Mouse (Mus musculus) right cerebral cortex, adult 2 months (tissue): ENCODE results near the gene Fndc3c1.
"Not testable (repeated sequence)": the region's sequence is repeated elsewhere in the genome, so short reads cannot be mapped to it uniquely, and the experiment has no call there.

Experiments used
- DNase-seq, 2 experiments: peaks; one replicate each; pipeline ENCODE4 v3.0.0; 2021 to 2022; ENCODE audit warnings: low spot score in 2 of 2

Gene Fndc3c1

DNA sequence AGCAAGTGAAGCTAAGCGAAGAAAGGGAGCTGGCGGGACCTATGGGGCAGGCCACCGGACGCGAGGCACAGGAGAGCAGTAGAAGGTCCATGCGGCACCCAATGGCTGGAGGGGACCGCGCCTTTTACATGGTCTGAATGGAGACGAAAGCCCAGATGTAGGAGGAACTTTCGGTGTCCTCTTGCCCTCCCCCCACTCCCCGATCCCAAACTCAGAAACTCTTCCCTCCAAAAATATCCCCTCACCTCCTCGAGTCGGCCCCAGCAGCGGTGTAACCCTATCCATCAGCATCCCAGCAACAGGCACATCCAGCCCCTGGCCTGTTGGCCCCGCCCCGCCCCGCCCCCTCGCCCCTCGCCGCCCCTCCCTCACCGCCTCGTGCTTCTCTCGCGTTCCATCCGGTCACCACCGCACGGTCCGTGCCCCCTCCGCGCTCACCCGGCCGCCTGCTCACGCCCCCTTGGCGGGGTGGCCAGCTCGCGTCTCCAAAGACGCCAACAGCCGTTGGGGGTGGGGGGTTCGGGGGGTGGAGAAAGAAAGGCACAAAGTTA lies at the start of gene Fndc3c1:
Gene Fndc3c1, minus strand, starts transcription at position 301 of the 551 bp plus-strand sequence.
- DNase-seq, result no peak

DNA sequence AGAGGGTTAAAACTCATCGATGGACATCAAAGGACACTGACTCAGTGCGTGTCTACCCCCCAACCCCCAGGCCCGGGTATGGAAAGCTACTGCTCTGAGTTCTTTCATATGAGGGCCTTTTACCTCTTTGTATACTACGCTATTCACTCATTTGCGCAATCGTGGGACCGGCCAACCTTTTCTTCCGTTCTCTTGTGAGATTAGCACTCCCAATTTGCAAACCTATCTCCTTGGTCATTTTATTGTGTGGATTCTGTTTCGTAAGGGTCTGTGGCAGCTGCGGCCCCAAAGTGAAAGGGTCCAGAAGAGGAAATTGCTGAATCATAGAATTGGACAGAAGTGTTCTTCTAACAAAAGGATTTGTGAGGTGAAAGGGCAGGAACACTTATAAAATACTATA lies 1.2 kb upstream of the Fndc3c1 start:
- no peak for DNase-seq

DNA sequence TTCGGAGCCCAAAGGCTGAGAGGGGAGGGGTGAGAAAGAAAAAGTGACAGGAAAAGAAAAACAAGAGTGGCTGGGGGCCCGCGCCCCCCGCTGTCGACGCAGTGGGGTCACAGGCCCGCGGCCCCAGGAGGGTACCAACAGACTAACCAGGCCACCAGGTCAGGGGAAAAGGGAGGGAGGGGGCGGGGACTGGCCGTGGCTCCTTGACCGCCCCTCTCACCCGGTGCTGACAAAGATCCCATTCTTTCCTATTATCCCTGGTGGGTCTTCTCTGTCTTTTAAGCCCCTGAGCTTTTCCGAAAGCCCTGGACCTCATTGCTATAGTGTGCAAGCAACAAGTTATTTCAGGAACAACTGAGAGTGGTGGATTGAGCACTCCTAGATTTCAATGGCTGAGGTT lies 470 bp upstream of the Fndc3c1 start:
- no peak for DNase-seq

DNA sequence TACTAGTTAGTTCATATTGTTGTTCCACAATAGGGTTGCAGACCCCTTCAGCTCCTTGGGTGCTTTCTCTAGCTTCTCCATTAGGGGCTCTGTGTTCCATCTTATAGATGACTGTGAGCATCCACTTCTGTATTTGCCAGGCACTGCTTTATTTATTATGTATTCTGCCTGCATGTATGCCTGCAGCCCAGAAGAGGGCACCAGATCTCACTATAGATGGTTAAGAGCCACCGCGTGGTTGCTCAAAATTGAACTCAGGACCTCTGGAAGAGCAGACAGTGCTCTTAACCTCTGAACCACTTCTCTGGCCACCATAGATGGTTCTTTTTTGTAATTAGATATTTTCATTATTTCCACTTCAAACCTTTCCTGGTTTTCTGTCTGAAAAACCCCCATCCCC lies 5.3 kb downstream of the Fndc3c1 start:
- not testable (repeated sequence) for DNase-seq

DNA sequence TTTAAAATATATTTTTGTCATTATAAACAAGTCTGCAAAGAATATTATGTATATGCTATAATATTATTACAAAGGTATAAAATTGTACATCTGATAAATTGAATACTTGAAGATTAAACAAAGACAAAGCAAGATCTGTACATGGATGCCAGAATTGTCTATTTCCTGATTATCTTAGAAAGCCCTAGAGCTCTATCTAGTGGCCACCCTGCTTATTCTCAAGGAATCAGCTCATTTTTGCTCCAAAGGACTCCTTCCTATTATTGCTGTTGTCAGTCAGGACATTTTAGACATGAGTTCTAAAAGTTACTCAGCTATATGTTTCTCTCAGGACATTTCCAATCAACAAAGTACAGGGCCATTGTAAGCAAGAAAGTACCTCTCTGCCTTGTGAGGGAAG lies 99.9 kb downstream of the Fndc3c1 start:
- no peak for DNase-seq

DNA sequence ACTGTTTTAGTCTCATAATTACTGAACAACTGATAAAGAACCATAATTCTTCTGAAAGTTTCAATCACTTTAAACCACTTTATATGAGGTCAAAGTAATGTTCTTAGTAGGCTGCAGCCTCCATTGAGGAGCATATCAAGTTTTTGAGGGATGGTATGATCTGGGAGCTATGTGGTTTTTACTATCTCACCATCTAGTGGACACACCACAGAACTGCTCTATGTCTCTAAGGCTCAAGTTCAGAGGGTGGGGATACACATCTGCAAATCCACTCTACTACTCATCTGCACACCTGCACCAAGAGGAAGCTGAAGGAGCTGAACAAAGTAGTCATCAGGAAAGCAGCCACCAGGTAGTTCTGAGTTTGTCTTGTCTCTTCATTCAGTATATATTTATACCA lies 104.6 kb downstream of the Fndc3c1 start:
- DNase-seq, result no peak
